Mouse (Mus musculus): ENCODE measurements around the gene Olfr308.

DNA sequence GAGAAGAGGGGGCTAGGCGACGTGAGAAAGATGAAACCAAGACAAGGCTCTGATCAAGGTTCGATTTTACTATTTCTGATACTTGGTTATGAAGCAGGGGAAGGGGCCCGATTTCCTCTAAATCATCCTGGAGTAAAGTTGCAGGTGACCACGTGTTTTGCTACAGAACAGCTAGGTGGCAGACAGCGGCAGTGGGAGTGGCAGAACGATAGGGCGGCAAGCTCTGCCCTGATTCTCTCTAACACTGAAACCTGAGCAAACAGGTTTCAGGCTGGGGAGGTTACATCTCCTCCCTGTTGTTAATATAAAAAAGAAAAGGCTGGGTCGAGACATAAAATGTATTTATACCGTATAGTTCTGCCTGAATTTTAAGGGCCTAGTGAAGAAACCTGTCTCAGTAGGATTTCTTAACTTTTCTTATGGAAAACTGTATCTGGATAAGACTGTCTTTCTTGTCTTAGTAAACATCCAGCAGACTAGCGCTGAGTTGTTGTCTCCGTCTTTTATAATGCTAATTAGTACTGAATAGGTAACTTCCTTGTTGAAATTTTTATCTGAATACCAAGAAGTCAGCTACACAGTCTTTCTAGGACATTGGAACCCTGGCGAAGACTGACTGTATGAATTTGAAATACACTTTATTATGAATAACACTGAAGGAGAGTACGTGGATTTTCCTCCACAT lies 17.6 kb upstream of the Olfr308 start:
- TF ChIP-seq POLR2A (IDR thresholded peaks at IDR 0.05; ENCODE audit: borderline replicate concordance, extremely low read depth, low read depth, low read length) (no peak), CTCF (IDR thresholded peaks at IDR 0.05; ENCODE audit: insufficient read depth, low read length) (no peak)
